Mouse (Mus musculus) midbrain, embryonic 13.5 days (tissue): Measurements from ENCODE around the gene 1700011L22Rik. TPM values are rescaled to one million over a fixed set of nuclear protein-coding genes. Genes with fewer than 3 reads are reported as not detected.

ENCODE experiments used
- ATAC-seq: fragments of 200-750 bp; cut with Nextera tagmentation; 2 replicates; pipeline ENCODE4 v1.8.0; 2017; ENCODE audit warnings: mild to moderate bottlenecking, moderate TSS enrichment, moderate library complexity
- H3K27ac ChIP-seq: fragments of 300-500 bp; sonication (generic); 2 replicates; pipeline ENCODE4 v1.5.1; 2015; ENCODE audit warnings: inconsistent platforms, mild to moderate bottlenecking, moderate library complexity
- H3K27me3 ChIP-seq: fragments of 300-500 bp; sonication (generic); 2 replicates; pipeline ENCODE4 v1.6.1; 2015; ENCODE audit warnings: mild to moderate bottlenecking, inconsistent platforms
- H3K36me3 ChIP-seq: fragments of 300-500 bp; sonication (generic); 2 replicates; pipeline ENCODE4 v1.6.1; 2015; ENCODE audit warnings: mild to moderate bottlenecking, inconsistent platforms
- H3K4me1 ChIP-seq: fragments of 300-500 bp; sonication (generic); replicated peaks from 2 replicates; pipeline ENCODE4 v1.6.1; 2015; ENCODE audit warnings: inconsistent platforms
- H3K4me2 ChIP-seq: fragments of 300-500 bp; sonication (generic); replicated peaks from 2 replicates; pipeline ENCODE4 v1.6.1; 2015; ENCODE audit warnings: moderate library complexity, mild to moderate bottlenecking, inconsistent platforms
- H3K4me3 ChIP-seq: fragments of 300-500 bp; sonication (generic); replicated peaks from 2 replicates; pipeline ENCODE4 v1.5.1; 2015; ENCODE audit warnings: mild to moderate bottlenecking, inconsistent platforms
- H3K9ac ChIP-seq: fragments of 300-500 bp; sonication (generic); replicated peaks from 2 replicates; pipeline ENCODE4 v1.6.1; 2015; ENCODE audit warnings: mild to moderate bottlenecking, inconsistent platforms
- H3K9me3 ChIP-seq: fragments of 300-500 bp; sonication (generic); 2 replicates; pipeline ENCODE4 v1.6.1; 2016; ENCODE audit warnings: mild to moderate bottlenecking, inconsistent platforms
- WGBS: fragments of 180-500 bp; shearing (Covaris S2); methylation state at CpG from one replicate; pipeline ENCODE4 v1.1.7; 2015; 5-methylcytosine and 5-hydroxymethylcytosine counted together
- polyA plus RNA-seq: library from polyadenylated mRNA; unstranded; fragments of >200 nt; fragmentation: Nextera tagmentation; extraction: Ambion mirVana; gene quantifications from 2 replicates; pipeline ENCODE4 v1.2.1, GENCODE M21; 2015

Gene 1700011L22Rik
- polyA plus RNA-seq, 1 experiment from 2014 or later: not detected

GRCm38 (mm10) chr8:79162533-79163308, 85.6 kb downstream of the 1700011L22Rik start:
- Histone ChIP-seq H3K27me3 (no peaks in the 10 kb centered on the region), H3K9ac (no peak overlapping the region), H3K4me1 (peaks cover 16% of the 10 kb centered on the region), H3K4me2 (no peak overlapping the region), H3K27ac (no peak overlapping the region), H3K9me3 (no peaks in the 10 kb centered on the region), H3K36me3 (peaks cover 12% of the 10 kb centered on the region), H3K4me3 (no peak overlapping the region)
- WGBS: 69% methylated on average over 10 of the region's 10 CpGs
- ATAC-seq: no peak

GRCm38 (mm10) chr8:79161172-79161778, 87.1 kb downstream of the 1700011L22Rik start:
- Histone ChIP-seq H3K4me3 (no peak overlapping the region), H3K27ac (no peak overlapping the region), H3K27me3 (no peaks in the 10 kb centered on the region), H3K9me3 (no peaks in the 10 kb centered on the region), H3K4me1 (peaks cover 16% of the 10 kb centered on the region), H3K9ac (no peak overlapping the region), H3K36me3 (peaks cover 21% of the 10 kb centered on the region), H3K4me2 (no peak overlapping the region)
- no peak for ATAC-seq
- 98% methylated on average over 4 of the region's 4 CpGs for WGBS

Other genes with a start within 250 kb of the 1700011L22Rik start
- 14.4 and 14.6 TPM in 2 replicates for gene Zfp827, start 220.1 kb downstream of the 1700011L22Rik start, polyA plus RNA-seq
- gene Mmaa, start 46.4 kb upstream of the 1700011L22Rik start, polyA plus RNA-seq: 17.2 and 18.1 TPM in 2 replicates
- 63.2 and 64.6 TPM in 2 replicates for gene Smad1, start 150.9 kb upstream of the 1700011L22Rik start, polyA plus RNA-seq